In genomic region chr14:79236261-79236660, GRCm38 (mm10) we compare ENCODE assay signal across 27 mouse cellular contexts. TPM values are rescaled to one million over a fixed set of nuclear protein-coding genes. Genes with fewer than 3 reads are reported as not detected.
DNase-seq lines count a peak whose midpoint lies in the region; ATAC-seq and TF ChIP-seq lines count a peak whose summit lies in the region.
"Had no signal": no experiment of that assay in that cellular context is flagged by ENCODE, and none has a peak within 500 bp of the region (broad histone marks: within the 10 kb centered on the region; RNA-seq: fewer than 3 reads in every experiment).

No protein-coding gene starts in this region.

- peaks cover 24% of the 10 kb centered on the region for H3K4me1 ChIP-seq in forebrain, embryonic 10.5 days
- peaks cover 16% of the 10 kb centered on the region for H3K4me1 ChIP-seq in forebrain, embryonic 12.5 days
- H3K4me1 ChIP-seq: liver, embryonic 15.5 days had no signal

- no peak for ATAC-seq in forebrain, embryonic 12.5 days (ENCODE audit: low FRiP score)
- ATAC-seq: forebrain, embryonic 13.5 days; intestine, embryonic 16.5 days; lung, postnatal 0 days; midbrain, embryonic 16.5 days had no signal

- H3K4me3 ChIP-seq in forebrain, embryonic 10.5 days, result no peak overlapping the region
- no peak overlapping the region for H3K4me3 ChIP-seq in forebrain, embryonic 12.5 days (replicated peaks)
- H3K4me3 ChIP-seq in left cerebral cortex, adult 2 months, result no peak overlapping the region
- H3K4me3 ChIP-seq: embryonic facial prominence, embryonic 15.5 days; forebrain, embryonic 13.5 days; gastrocnemius, adult 2 months; heart, embryonic 13.5 days; liver, embryonic 15.5 days; megakaryocyte, embryonic 14.5 days had no signal

- 0 out of 2 replicates have a peak overlapping the region, but pooled peaks have one; percentile 21 for H3K27ac ChIP-seq in forebrain, embryonic 10.5 days
- no peak overlapping the region for H3K27ac ChIP-seq in forebrain, embryonic 12.5 days
- no peak overlapping the region for H3K27ac ChIP-seq in left cerebral cortex, adult 2 months
- H3K27ac ChIP-seq: embryonic facial prominence, embryonic 15.5 days; forebrain, embryonic 13.5 days; gastrocnemius, adult 2 months; heart, embryonic 13.5 days; kidney, postnatal 0 days; liver, embryonic 15.5 days had no signal

- H3K27me3 ChIP-seq in forebrain, embryonic 10.5 days (ENCODE audit: poor library complexity, severe bottlenecking), result no peaks in the 10 kb centered on the region
- no peaks in the 10 kb centered on the region for H3K27me3 ChIP-seq in forebrain, embryonic 12.5 days
- H3K27me3 ChIP-seq: embryonic facial prominence, embryonic 15.5 days; forebrain, embryonic 13.5 days; liver, embryonic 15.5 days; megakaryocyte, embryonic 14.5 days had no signal

- intact Hi-C loops in left cerebral cortex, postnatal 4 days (cut with DNase I), result no loop called here
- intact Hi-C loops in left cerebral cortex, adult 2 months (cut with DNase I), result no loop called here

- H3K4me2 ChIP-seq in forebrain, embryonic 12.5 days, result no peak overlapping the region
- H3K4me2 ChIP-seq: embryonic facial prominence, embryonic 15.5 days; forebrain, embryonic 13.5 days; heart, embryonic 13.5 days; liver, embryonic 15.5 days had no signal

- no peak overlapping the region for H3K9ac ChIP-seq in forebrain, embryonic 12.5 days
- H3K9ac ChIP-seq: embryonic facial prominence, embryonic 15.5 days; forebrain, embryonic 13.5 days; heart, embryonic 13.5 days; liver, embryonic 15.5 days had no signal

- 82% methylated on average over 6 of the region's 6 CpGs for WGBS in forebrain, embryonic 10.5 days
- WGBS in forebrain, embryonic 12.5 days, result 84% methylated on average over 6 of the region's 6 CpGs

- peaks cover 4% of the 10 kb centered on the region for H3K9me3 ChIP-seq in forebrain, embryonic 10.5 days
- 0 out of 2 replicates have a peak, but pooled peaks cover 4% of the 10 kb centered on the region for H3K9me3 ChIP-seq in forebrain, embryonic 12.5 days
- H3K9me3 ChIP-seq: embryonic facial prominence, embryonic 15.5 days; liver, embryonic 15.5 days had no signal

- no peak for DNase-seq in forebrain, embryonic 10.5 days (ENCODE audit: extremely low spot score, low spot score)
- DNase-seq in left cerebral cortex, postnatal 4 days, result peak; percentile 26
- no peak for DNase-seq in left cerebral cortex, adult 2 months (ENCODE audit: extremely low spot score in 1 of 2, low spot score in 2 of 2)
- peak; percentile 75 for DNase-seq in CD4-positive helper T cell, adult 2 months (ENCODE audit: low read depth, low spot score)
- peak; percentile 53 for DNase-seq in induced T-regulatory cell, adult 2 months (ENCODE audit: low read depth)
- DNase-seq in urinary bladder, postnatal 36 days (ENCODE audit: low spot score in 2 of 2), result no peak
- DNase-seq in kidney, postnatal 36 days, result no peak
- DNase-seq: adrenal gland, postnatal 25 days; cerebellum, adult 2 months; gastrocnemius, adult 2 months; heart, postnatal 4 days had no signal

- TF ChIP-seq CTCF in left cerebral cortex, adult 2 months (IDR thresholded peaks at IDR 0.05), result no peak

- H3K36me3 ChIP-seq in forebrain, embryonic 10.5 days (replicated peaks), result no peaks in the 10 kb centered on the region; the same call in 1 of the 2 replicates
- no peaks in the 10 kb centered on the region for H3K36me3 ChIP-seq in forebrain, embryonic 12.5 days (replicated peaks)
- H3K36me3 ChIP-seq: embryonic facial prominence, embryonic 15.5 days; heart, embryonic 13.5 days; liver, embryonic 15.5 days had no signal

RNA-seq across cellular contexts. Expression of gene Zfp957, which starts 10.9 kb away (rescaled TPM):
- not detected in 2 replicates for polyA plus RNA-seq in forebrain, embryonic 10.5 days (2016; fragmentation: Nextera tagmentation; extraction: Ambion mirVana)
- polyA plus RNA-seq in forebrain, embryonic 12.5 days (2016; fragmentation: Nextera tagmentation; extraction: Ambion mirVana), result not detected in 2 replicates
- not detected for total RNA-seq in left cerebral cortex, postnatal 4 days (2021)
- total RNA-seq in left cerebral cortex, adult 2 months (2021), result not detected
- total RNA-seq: adrenal gland, postnatal 25 days; gastrocnemius, adult 2 months; granulocyte monocyte progenitor cell, adult 5-6 weeks; heart, postnatal 4 days; layer of hippocampus, adult 8-10 months; left cerebral cortex, postnatal 10 days had no signal
- polyA plus RNA-seq: cerebellum, adult 2 months; embryonic facial prominence, embryonic 15.5 days; forebrain, embryonic 13.5 days; heart, embryonic 13.5 days; intestine, embryonic 16.5 days; kidney, postnatal 0 days; limb, embryonic 14.5 days; liver, embryonic 15.5 days; lung, postnatal 0 days; midbrain, embryonic 16.5 days; neural tube, embryonic 11.5 days; urinary bladder, adult 2 months had no signal

Comparison
In these comparisons a context has a peak if more than half of its experiments do, and no peak if none do; other contexts are left out.
1. DNase-seq: peak in left cerebral cortex, postnatal 4 days (single experiment), CD4-positive helper T cell, adult 2 months (single experiment) and induced T-regulatory cell, adult 2 months (single experiment); none in forebrain, embryonic 10.5 days (single experiment), left cerebral cortex, adult 2 months (0 of 2), urinary bladder, postnatal 36 days (0 of 2) and kidney, postnatal 36 days (0 of 2).